Mouse (Mus musculus) C2C12 (cell line): ENCODE results near the gene Trnt1.

Experiments
- CEBPB ChIP-seq: IDR thresholded peaks from one replicate; pipeline ENCODE4 v1.6.1; 2011; ENCODE audit warnings: low read depth, mild to moderate bottlenecking, control low read depth, moderate library complexity
- CTCF ChIP-seq: IDR thresholded peaks from one replicate; pipeline ENCODE4 v1.5.1; 2011; ENCODE audit not compliant: control insufficient read depth, insufficient read depth, insufficient read length
- FOSL1 ChIP-seq: IDR thresholded peaks from one replicate; pipeline ENCODE4 v1.8.0; 2011; ENCODE audit warnings: mild to moderate bottlenecking, low read length; ENCODE audit not compliant: poor library complexity, insufficient read depth, severe bottlenecking
- MAX ChIP-seq: IDR thresholded peaks from one replicate; pipeline ENCODE4 v1.6.1; 2011; ENCODE audit warnings: mild to moderate bottlenecking, control low read depth
- MYOD1 ChIP-seq: IDR thresholded peaks from one replicate; pipeline ENCODE4 v1.6.1; 2011; ENCODE audit warnings: low read depth; ENCODE audit not compliant: control insufficient read depth, insufficient read length
- MYOG ChIP-seq: IDR thresholded peaks from one replicate; pipeline ENCODE4 v1.6.1; 2011; ENCODE audit not compliant: control insufficient read depth, insufficient read length; ENCODE audit errors: extremely low read depth
- USF1 ChIP-seq: IDR thresholded peaks from one replicate; pipeline ENCODE4 v1.6.1; 2011; ENCODE audit warnings: low read depth, mild to moderate bottlenecking, control low read depth, moderate library complexity

DNA sequence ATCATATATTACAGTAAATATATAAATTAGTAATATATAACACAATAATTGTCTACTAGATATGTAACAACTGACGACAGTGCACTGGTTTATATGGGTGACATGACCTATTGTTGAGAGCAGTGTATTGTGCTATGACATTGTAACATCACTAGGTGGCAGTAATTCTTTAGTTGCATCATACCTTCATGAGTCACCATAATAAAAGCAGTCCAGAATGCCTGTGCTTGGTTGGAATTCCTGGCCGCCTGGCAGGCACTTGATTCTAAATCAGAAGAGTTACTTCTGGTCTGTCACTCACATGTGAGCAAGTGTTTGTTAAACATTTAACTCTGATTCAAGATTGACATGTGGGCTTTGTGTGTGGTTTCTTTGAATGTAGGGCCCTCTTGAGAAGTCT, 36.0 kb downstream of the Trnt1 start:
- TF ChIP-seq CTCF (no peak), MYOD1 (no peak), FOSL1 (peak; percentile 14), CEBPB (peak; percentile 88), MAX (no peak), USF1 (no peak), MYOG (no peak)
